Comparison of ENCODE assay signal across 8 mouse cellular contexts in genomic region chr15:62566106-62566511, GRCm38 (mm10).
DNase-seq lines count a peak whose midpoint lies in the region; ATAC-seq and TF ChIP-seq lines count a peak whose summit lies in the region.

No protein-coding gene starts in this region.

- no peak overlapping the region for H3K27ac ChIP-seq in hindbrain, embryonic 11.5 days (ENCODE audit: low read depth, low read length)
- H3K27ac ChIP-seq in stomach, postnatal 0 days (replicated peaks), result no peak overlapping the region

- no peak overlapping the region for H3K9ac ChIP-seq in hindbrain, embryonic 11.5 days (ENCODE audit: low read depth, low read length)
- no peak overlapping the region for H3K9ac ChIP-seq in stomach, postnatal 0 days (ENCODE audit: low read length)

- TF ChIP-seq CTCF in stomach, postnatal 0 days (IDR thresholded peaks at IDR 0.05; ENCODE audit: low read depth), result no peak

- H3K27me3 ChIP-seq in hindbrain, embryonic 11.5 days (ENCODE audit: control insufficient read depth, insufficient read depth, low read length), result no peaks in the 10 kb centered on the region
- no peaks in the 10 kb centered on the region for H3K27me3 ChIP-seq in stomach, postnatal 0 days (ENCODE audit: control insufficient read depth, insufficient read depth, low read length)

- DNase-seq in cerebellum, postnatal 14 days, result peak; percentile 39 to 42
- no peak for DNase-seq in cerebellum, adult 11 months
- DNase-seq in 3134 (ENCODE audit: extremely low read depth, insufficient read length, low spot score), result peak; percentile 60
- peak; percentile 29 for DNase-seq in fibroblast of lung, adult 2 months (ENCODE audit: low read depth)
- DNase-seq in hindbrain, embryonic 11.5 days (ENCODE audit: low spot score), result peak; percentile 14
- DNase-seq in layer of hippocampus, postnatal 25 days (ENCODE audit: extremely low spot score in 1 of 2, low spot score in 1 of 2), result peak; percentile 19 to 21
- peak; percentile 15 for DNase-seq in stomach, postnatal 0 days (ENCODE audit: low spot score)

- H3K9me3 ChIP-seq in hindbrain, embryonic 11.5 days (ENCODE audit: control insufficient read depth, low read length), result no peaks in the 10 kb centered on the region
- no peaks in the 10 kb centered on the region for H3K9me3 ChIP-seq in stomach, postnatal 0 days (ENCODE audit: control insufficient read depth, low read length)

- TF ChIP-seq EP300 in stomach, postnatal 0 days (optimal IDR thresholded peaks at IDR 0.05), result no peak

- no peak overlapping the region for H3K4me2 ChIP-seq in hindbrain, embryonic 11.5 days (replicated peaks; ENCODE audit: low read depth, low read length)
- H3K4me2 ChIP-seq in stomach, postnatal 0 days (replicated peaks; ENCODE audit: low read depth), result no peak overlapping the region

- no peak overlapping the region for H3K4me3 ChIP-seq in hindbrain, embryonic 11.5 days (ENCODE audit: low read depth, low read length)
- H3K4me3 ChIP-seq in stomach, postnatal 0 days (ENCODE audit: low read depth, low read length), result no peak overlapping the region

- no peak for ATAC-seq in hindbrain, embryonic 11.5 days (ENCODE audit: low FRiP score)
- no peak for ATAC-seq in stomach, postnatal 0 days (ENCODE audit: low FRiP score, low TSS enrichment)
- ATAC-seq in frontal cortex, adult (ENCODE audit: low TSS enrichment), result no peak

- H3K36me3 ChIP-seq in hindbrain, embryonic 11.5 days (ENCODE audit: control insufficient read depth, insufficient read depth, low read length), result no peaks in the 10 kb centered on the region
- no peaks in the 10 kb centered on the region for H3K36me3 ChIP-seq in stomach, postnatal 0 days (ENCODE audit: control insufficient read depth, insufficient read depth, low read length)

- 13% methylated on average over 7 of the region's 7 CpGs for WGBS in hindbrain, embryonic 11.5 days
- 17% methylated on average over 7 of the region's 7 CpGs for WGBS in stomach, postnatal 0 days

- no peaks in the 10 kb centered on the region; the same call in 1 of the 2 replicates for H3K4me1 ChIP-seq in hindbrain, embryonic 11.5 days (replicated peaks; ENCODE audit: control insufficient read depth, insufficient read depth, low read length)
- H3K4me1 ChIP-seq in stomach, postnatal 0 days (replicated peaks; ENCODE audit: control insufficient read depth, insufficient read depth), result no peaks in the 10 kb centered on the region
